Mouse (Mus musculus): Measurements from ENCODE around the gene Spag8. TPM values are rescaled to one million over a fixed set of nuclear protein-coding genes. Genes with fewer than 3 reads are reported as not detected.

Gene Spag8
- 3.8 TPM for polyA plus RNA-seq (2014; fragmentation: Illumina TruSeq; extraction: RNeasy Lipid Tissue Mini Kit (QIAGEN cat#74804); ENCODE audit: low read depth, low replicate concordance)

DNA sequence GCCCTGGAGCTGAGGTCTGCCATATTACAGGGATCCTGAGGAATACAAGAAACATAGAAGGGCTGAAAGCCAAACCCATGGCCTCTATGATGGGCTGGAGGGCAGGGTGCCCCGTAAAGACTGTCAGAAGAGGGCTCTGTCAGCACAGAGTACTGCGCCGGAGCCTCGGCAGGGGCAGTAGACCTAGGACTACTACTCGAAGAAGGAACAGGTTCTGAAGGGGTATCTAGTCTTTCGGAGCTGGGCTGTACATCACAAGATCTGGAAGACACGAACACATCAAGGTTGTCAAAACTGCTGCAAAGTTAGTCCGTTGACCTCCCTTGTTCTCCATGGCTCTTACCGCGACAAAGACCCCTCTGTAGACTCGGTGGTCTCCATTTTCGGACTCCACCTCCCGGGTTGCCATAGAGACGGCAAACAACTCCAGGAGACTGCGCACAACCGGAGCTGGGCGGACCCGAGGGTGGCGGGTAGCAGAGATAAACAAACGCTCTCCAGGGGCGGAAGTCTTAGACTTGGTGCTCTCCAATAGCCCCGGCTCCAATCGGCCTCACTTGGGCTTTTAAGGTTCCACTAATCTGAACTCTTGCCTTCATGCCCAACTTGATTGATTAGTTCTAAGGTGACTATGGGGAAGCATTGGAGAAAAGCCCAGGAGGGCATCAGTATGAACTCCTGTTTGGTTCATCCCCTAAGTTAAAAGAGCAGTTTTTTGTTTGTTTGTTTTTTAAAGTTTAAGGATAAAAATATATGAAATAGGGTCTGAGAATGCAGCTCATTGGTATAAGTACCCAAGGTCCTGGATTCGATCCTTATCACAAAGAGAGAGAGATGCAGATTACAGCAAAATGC lies at the start of gene Spag8:
Spag8 (minus strand) TSS at position 434 of the 855 bp plus-strand sequence.

DNA sequence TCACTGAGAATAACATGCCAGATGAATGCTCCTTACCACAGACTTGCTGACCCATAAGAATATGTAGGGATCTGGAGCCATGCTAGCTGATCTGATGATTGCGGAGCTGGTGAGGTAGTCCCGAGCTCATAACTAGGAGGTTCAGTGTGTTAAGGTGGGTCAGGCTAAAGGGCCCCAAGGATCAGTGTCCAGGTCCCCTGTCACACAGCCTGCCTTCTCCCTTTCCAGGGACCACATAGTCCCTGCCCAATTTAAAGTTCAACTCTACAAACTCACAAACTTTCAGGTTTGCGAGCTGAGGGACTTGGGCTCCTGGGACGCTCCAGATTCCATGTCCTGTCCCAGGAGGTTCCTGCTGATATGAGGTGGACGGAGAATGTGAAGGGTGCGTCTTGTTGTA lies 47.3 kb upstream of the Spag8 start, which contains the start of gene Olfr70:
Olfr70 (minus strand) TSS at position 101 of the 400 bp plus-strand sequence.

DNA sequence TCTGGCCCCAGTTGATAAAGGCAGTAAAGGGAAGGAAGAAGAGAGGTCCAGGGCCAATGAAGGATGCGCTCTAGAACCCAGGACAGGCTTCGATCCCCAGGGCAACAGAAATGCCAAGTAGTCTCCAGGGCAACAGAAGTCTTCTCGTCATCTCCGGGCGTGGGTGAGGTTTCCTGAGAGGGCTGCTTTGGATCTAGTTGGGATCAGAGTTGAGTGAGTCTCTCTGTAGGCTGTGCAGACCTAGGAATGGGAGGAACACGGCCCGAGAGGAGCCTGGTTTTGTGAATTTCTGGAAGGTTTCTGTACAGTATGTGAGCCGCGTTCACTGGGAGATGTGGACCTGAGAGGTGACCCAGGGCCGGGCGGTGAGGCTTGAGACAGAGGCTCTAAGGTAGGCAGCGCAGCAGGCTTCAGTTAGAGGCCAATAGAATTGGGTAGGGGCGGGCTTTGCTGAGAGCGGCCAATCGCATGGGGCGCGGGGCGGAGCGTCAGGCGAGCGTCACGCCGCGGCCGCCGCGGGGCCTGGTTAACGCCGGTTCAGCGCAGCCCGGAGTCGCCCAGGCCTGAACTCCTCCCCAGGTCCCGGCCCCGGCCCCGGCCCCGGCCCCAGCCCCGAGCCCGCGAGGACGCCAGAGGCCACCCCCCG lies 15.5 kb upstream of the Spag8 start, which contains the start of the genes Tmem8b and Fam221b:
Tmem8b (plus strand) TSS at position 190 of the 646 bp plus-strand sequence.
Fam221b (minus strand) TSS at position 364 of the 646 bp plus-strand sequence.

DNA sequence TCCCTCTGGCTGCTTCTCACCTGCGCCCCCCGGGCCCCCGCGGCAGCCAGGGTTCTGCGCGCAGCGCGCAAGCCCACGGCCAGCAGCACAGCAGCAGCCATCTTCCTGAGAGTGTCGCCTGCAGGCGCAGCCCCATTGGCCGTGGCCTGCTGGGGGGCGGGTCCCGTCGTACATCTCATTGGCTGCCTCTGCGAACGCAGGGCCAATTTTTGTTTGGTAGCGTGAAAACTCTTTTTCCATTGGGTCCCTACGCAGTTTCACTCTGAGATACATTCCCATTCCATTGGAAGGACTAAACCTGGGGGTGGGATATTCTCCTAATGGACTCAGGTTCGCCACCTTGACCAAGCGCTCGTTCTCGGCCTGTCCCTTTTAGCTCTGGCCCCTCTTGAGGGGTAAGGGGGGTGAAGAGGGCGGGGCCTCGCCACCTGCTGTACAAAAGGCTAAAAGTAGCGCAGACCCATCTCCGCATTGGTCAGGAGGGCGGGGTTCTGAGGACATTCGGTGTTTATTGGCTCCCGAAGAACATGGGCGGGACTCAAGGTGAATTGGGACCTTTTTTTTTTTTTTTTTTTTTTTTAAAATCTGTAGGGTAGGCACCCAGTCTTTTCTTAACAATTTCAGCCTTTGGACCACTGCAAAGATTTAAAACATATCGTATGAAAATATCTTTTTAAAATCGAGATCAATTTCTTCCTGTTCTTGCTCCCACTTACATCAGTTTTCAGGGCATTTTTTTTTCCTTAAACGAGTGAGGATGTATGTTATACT lies 3.1 kb upstream of the Spag8 start, which contains the start of gene Hint2:
Hint2 (minus strand) TSS at position 128 of the 771 bp plus-strand sequence.

DNA sequence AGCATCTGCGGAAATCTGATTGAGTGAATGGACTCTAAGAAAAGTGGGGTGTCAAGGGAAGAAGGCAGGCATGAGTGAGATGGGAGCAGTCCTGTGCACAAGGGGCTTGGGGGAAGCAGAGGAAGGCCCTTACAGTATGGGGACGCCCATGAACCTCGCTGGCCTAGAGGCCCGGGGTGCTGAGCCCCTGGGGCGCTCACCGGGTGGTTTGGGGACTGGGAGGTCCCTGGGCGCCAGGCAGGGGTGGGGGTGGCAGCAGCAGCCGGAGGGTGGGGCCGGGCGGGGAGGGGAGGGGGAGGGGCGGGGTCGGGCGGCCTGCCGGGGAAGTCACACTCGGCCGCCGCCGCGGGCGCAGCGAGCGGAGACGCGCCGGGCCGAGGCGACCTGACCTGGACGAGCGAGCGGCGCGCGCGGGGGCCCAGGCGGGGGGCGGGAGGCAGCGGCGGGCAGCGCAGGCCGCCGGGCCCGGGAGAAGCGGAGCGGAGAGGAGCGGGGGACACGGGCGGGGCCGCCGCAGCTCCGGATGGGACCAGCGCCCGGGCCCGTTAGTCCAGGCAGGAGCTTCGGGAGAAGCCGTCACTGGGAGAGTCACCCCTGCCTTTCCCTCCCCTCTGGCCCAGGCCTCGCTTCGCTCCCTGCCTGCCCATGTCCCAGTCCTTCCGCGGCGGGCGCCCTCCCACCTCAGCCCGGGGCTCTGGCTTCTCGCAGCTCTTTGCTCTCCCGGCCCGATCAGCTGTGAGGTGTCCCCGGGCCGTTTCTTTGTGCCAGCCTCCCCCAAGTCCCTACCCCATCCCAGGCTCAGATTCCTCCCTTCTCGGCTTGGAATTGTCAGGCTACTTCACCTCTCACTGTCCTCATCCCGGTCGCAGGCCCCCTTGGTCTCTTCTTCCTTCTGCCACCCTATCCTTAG lies 22.1 kb downstream of the Spag8 start, which contains the start of gene Npr2:
Npr2 (plus strand) TSS at position 890 of the 910 bp plus-strand sequence.

Other genes with a start within 250 kb of the Spag8 start
- gene Fam166b, start 224.5 kb downstream of the Spag8 start, polyA plus RNA-seq (2014; fragmentation: Illumina TruSeq; extraction: RNeasy Lipid Tissue Mini Kit (QIAGEN cat#74804); ENCODE audit: low read depth, low replicate concordance), result 3.9 TPM
- gene Tesk1, start 211.7 kb downstream of the Spag8 start, polyA plus RNA-seq (2014; fragmentation: Illumina TruSeq; extraction: RNeasy Lipid Tissue Mini Kit (QIAGEN cat#74804); ENCODE audit: low read depth, low replicate concordance), result 47.5 TPM
- gene Cd72, start 199.0 kb downstream of the Spag8 start, polyA plus RNA-seq (2014; fragmentation: Illumina TruSeq; extraction: RNeasy Lipid Tissue Mini Kit (QIAGEN cat#74804); ENCODE audit: low read depth, low replicate concordance), result 6.7 TPM
- not detected for gene Sit1, start 169.9 kb downstream of the Spag8 start, polyA plus RNA-seq (2014; fragmentation: Illumina TruSeq; extraction: RNeasy Lipid Tissue Mini Kit (QIAGEN cat#74804); ENCODE audit: low read depth, low replicate concordance)
- 55.0 TPM for gene Ccdc107, start 160.7 kb downstream of the Spag8 start, polyA plus RNA-seq (2014; fragmentation: Illumina TruSeq; extraction: RNeasy Lipid Tissue Mini Kit (QIAGEN cat#74804); ENCODE audit: low read depth, low replicate concordance)
- 1.2 TPM for gene Arhgef39, start 153.9 kb downstream of the Spag8 start, polyA plus RNA-seq (2014; fragmentation: Illumina TruSeq; extraction: RNeasy Lipid Tissue Mini Kit (QIAGEN cat#74804); ENCODE audit: low read depth, low replicate concordance)
- 0.72 TPM for gene Car9, start 146.6 kb downstream of the Spag8 start, polyA plus RNA-seq (2014; fragmentation: Illumina TruSeq; extraction: RNeasy Lipid Tissue Mini Kit (QIAGEN cat#74804); ENCODE audit: low read depth, low replicate concordance)
- 128 TPM for gene Tpm2, start 129.8 kb downstream of the Spag8 start, polyA plus RNA-seq (2014; fragmentation: Illumina TruSeq; extraction: RNeasy Lipid Tissue Mini Kit (QIAGEN cat#74804); ENCODE audit: low read depth, low replicate concordance)
- gene Creb3, start 91.3 kb downstream of the Spag8 start, polyA plus RNA-seq (2014; fragmentation: Illumina TruSeq; extraction: RNeasy Lipid Tissue Mini Kit (QIAGEN cat#74804); ENCODE audit: low read depth, low replicate concordance), result 45.7 TPM
- 59.0 TPM for gene Tln1, start 90.9 kb downstream of the Spag8 start, polyA plus RNA-seq (2014; fragmentation: Illumina TruSeq; extraction: RNeasy Lipid Tissue Mini Kit (QIAGEN cat#74804); ENCODE audit: low read depth, low replicate concordance)
- gene Rgp1, start 74.9 kb downstream of the Spag8 start, polyA plus RNA-seq (2014; fragmentation: Illumina TruSeq; extraction: RNeasy Lipid Tissue Mini Kit (QIAGEN cat#74804); ENCODE audit: low read depth, low replicate concordance), result 40.1 TPM
- gene Gba2, start 74.7 kb downstream of the Spag8 start, polyA plus RNA-seq (2014; fragmentation: Illumina TruSeq; extraction: RNeasy Lipid Tissue Mini Kit (QIAGEN cat#74804); ENCODE audit: low read depth, low replicate concordance), result 12.9 TPM
- 0.79 TPM for gene Msmp, start 69.1 kb downstream of the Spag8 start, polyA plus RNA-seq (2014; fragmentation: Illumina TruSeq; extraction: RNeasy Lipid Tissue Mini Kit (QIAGEN cat#74804); ENCODE audit: low read depth, low replicate concordance)
- 30.2 TPM for gene Npr2, start 21.7 kb downstream of the Spag8 start, polyA plus RNA-seq (2014; fragmentation: Illumina TruSeq; extraction: RNeasy Lipid Tissue Mini Kit (QIAGEN cat#74804); ENCODE audit: low read depth, low replicate concordance)
- gene Hint2, start 2.9 kb upstream of the Spag8 start, polyA plus RNA-seq (2014; fragmentation: Illumina TruSeq; extraction: RNeasy Lipid Tissue Mini Kit (QIAGEN cat#74804); ENCODE audit: low read depth, low replicate concordance), result 120 TPM
- 11.5 TPM for gene Tmem8b, start 15.4 kb upstream of the Spag8 start, polyA plus RNA-seq (2014; fragmentation: Illumina TruSeq; extraction: RNeasy Lipid Tissue Mini Kit (QIAGEN cat#74804); ENCODE audit: low read depth, low replicate concordance)
- gene Fam221b, start 15.6 kb upstream of the Spag8 start, polyA plus RNA-seq (2014; fragmentation: Illumina TruSeq; extraction: RNeasy Lipid Tissue Mini Kit (QIAGEN cat#74804); ENCODE audit: low read depth, low replicate concordance), result 4.8 TPM
- gene Olfr70, start 47.2 kb upstream of the Spag8 start, polyA plus RNA-seq (2014; fragmentation: Illumina TruSeq; extraction: RNeasy Lipid Tissue Mini Kit (QIAGEN cat#74804); ENCODE audit: low read depth, low replicate concordance), result not detected
- not detected for gene Olfr71, start 56.7 kb upstream of the Spag8 start, polyA plus RNA-seq (2014; fragmentation: Illumina TruSeq; extraction: RNeasy Lipid Tissue Mini Kit (QIAGEN cat#74804); ENCODE audit: low read depth, low replicate concordance)
- 13.1 TPM for gene Hrct1, start 73.6 kb upstream of the Spag8 start, polyA plus RNA-seq (2014; fragmentation: Illumina TruSeq; extraction: RNeasy Lipid Tissue Mini Kit (QIAGEN cat#74804); ENCODE audit: low read depth, low replicate concordance)
- 4.6 TPM for gene Spaar, start 76.4 kb upstream of the Spag8 start, polyA plus RNA-seq (2014; fragmentation: Illumina TruSeq; extraction: RNeasy Lipid Tissue Mini Kit (QIAGEN cat#74804); ENCODE audit: low read depth, low replicate concordance)
- not detected for gene Olfr159, start 117.4 kb upstream of the Spag8 start, polyA plus RNA-seq (2014; fragmentation: Illumina TruSeq; extraction: RNeasy Lipid Tissue Mini Kit (QIAGEN cat#74804); ENCODE audit: low read depth, low replicate concordance)
- not detected for gene Olfr156, start 170.3 kb upstream of the Spag8 start, polyA plus RNA-seq (2014; fragmentation: Illumina TruSeq; extraction: RNeasy Lipid Tissue Mini Kit (QIAGEN cat#74804); ENCODE audit: low read depth, low replicate concordance)
- not detected for gene Olfr157, start 186.6 kb upstream of the Spag8 start, polyA plus RNA-seq (2014; fragmentation: Illumina TruSeq; extraction: RNeasy Lipid Tissue Mini Kit (QIAGEN cat#74804); ENCODE audit: low read depth, low replicate concordance)
- gene Olfr155, start 198.0 kb upstream of the Spag8 start, polyA plus RNA-seq (2014; fragmentation: Illumina TruSeq; extraction: RNeasy Lipid Tissue Mini Kit (QIAGEN cat#74804); ENCODE audit: low read depth, low replicate concordance), result not detected
- gene Reck, start 221.9 kb upstream of the Spag8 start, polyA plus RNA-seq (2014; fragmentation: Illumina TruSeq; extraction: RNeasy Lipid Tissue Mini Kit (QIAGEN cat#74804); ENCODE audit: low read depth, low replicate concordance), result 11.9 TPM

Measured in adipose tissue, adult 10 weeks (tissue).